In the genomic region with DNA sequence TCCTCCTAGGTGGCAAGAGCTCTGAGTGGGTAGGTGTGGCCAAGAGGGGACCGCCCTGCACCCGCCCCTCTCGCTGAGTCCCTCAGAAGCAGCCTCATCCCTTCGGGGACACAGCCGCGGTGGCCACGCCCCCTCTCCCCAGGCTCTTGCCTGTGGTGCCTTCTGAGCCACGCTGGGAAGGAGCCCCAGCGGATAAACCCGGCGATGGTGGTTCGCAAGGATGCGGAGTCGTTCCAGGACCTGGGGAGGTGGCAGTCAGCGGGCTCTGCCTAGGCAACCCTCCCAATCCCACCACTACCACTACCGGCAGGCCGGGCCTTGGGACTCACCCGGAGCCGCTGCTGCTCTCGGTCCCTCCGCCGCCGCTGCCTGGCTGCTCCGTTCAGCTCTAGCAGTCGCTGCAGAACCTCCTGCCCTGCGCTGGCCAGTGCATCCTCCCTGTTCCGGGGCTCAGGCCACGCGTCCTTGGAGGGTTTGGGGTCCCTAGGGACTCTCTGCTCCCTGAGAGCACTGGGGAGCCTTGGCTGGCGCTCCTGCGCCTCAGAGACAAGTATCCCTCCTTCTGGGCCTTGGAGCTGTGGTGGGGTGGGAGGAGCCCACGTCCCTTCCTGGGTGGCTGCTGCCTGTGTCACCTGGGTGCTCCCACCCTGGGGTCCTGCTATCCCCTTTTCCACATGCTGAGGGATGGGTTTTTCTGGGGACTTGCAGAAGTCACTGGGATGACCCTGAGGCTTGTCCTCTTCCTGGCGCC, we compare ENCODE assay signal across 8 mouse cellular contexts. TPM values are rescaled to one million over a fixed set of nuclear protein-coding genes. Genes with fewer than 3 reads are reported as not detected.
DNase-seq lines count a peak whose midpoint lies in the region; ATAC-seq and TF ChIP-seq lines count a peak whose summit lies in the region.

No protein-coding gene starts in this region.

- H3K4me3 ChIP-seq in embryonic facial prominence, embryonic 10.5 days = peak overlapping the region; percentile 62
- peak overlapping the region; percentile 43 for H3K4me3 ChIP-seq in intestine, postnatal 0 days (ENCODE audit: low read depth, low read length)
- H3K4me3 ChIP-seq in midbrain, embryonic 11.5 days (ENCODE audit: low read depth, low read length) = peak overlapping the region; percentile 36

- H3K27me3 ChIP-seq in embryonic facial prominence, embryonic 10.5 days (replicated peaks; ENCODE audit: low read depth, poor library complexity, severe bottlenecking) = peaks cover 25% of the 10 kb centered on the region
- H3K27me3 ChIP-seq in intestine, postnatal 0 days (replicated peaks; ENCODE audit: control insufficient read depth, insufficient read depth, low read length) = no peaks in the 10 kb centered on the region
- no peaks in the 10 kb centered on the region; the same call in 1 of the 2 replicates for H3K27me3 ChIP-seq in midbrain, embryonic 11.5 days (ENCODE audit: control insufficient read depth, insufficient read depth, low read length)

- H3K36me3 ChIP-seq in embryonic facial prominence, embryonic 10.5 days (replicated peaks) = peaks cover 27% of the 10 kb centered on the region
- peaks cover 22% of the 10 kb centered on the region for H3K36me3 ChIP-seq in intestine, postnatal 0 days (ENCODE audit: control insufficient read depth, insufficient read depth)
- no peaks in the 10 kb centered on the region; the same call in 1 of the 2 replicates for H3K36me3 ChIP-seq in midbrain, embryonic 11.5 days (ENCODE audit: control insufficient read depth, insufficient read depth, low read length)

- no peak for TF ChIP-seq CTCF in intestine, postnatal 0 days (IDR thresholded peaks at IDR 0.05; ENCODE audit: low read depth)

- intact Hi-C loops in left cerebral cortex, postnatal 4 days (cut with DNase I) = no loop called here

- peak overlapping the region; percentile 45; the same call in 1 of the 2 replicates for H3K27ac ChIP-seq in embryonic facial prominence, embryonic 10.5 days (replicated peaks)
- H3K27ac ChIP-seq in intestine, postnatal 0 days (ENCODE audit: low read depth, low read length) = no peak overlapping the region
- no peak overlapping the region for H3K27ac ChIP-seq in midbrain, embryonic 11.5 days (ENCODE audit: low read depth, low read length)

- peak; percentile 94 for ATAC-seq in intestine, postnatal 0 days
- peak; percentile 95 for ATAC-seq in midbrain, embryonic 11.5 days (ENCODE audit: low FRiP score)

- no peaks in the 10 kb centered on the region for H3K9me3 ChIP-seq in embryonic facial prominence, embryonic 10.5 days
- H3K9me3 ChIP-seq in intestine, postnatal 0 days (ENCODE audit: control insufficient read depth) = no peaks in the 10 kb centered on the region
- H3K9me3 ChIP-seq in midbrain, embryonic 11.5 days (ENCODE audit: control insufficient read depth, low read length) = no peaks in the 10 kb centered on the region

- peak; percentile 90 for DNase-seq in adrenal gland, postnatal 25 days
- DNase-seq in embryonic facial prominence, embryonic 10.5 days (ENCODE audit: low spot score) = peak; percentile 88
- peak; percentile 98 for DNase-seq in heart, adult 11 months
- DNase-seq in left cerebral cortex, postnatal 4 days = peak; percentile 58
- DNase-seq in midbrain, embryonic 11.5 days (ENCODE audit: low spot score, missing footprints) = peak; percentile 94
- peak; percentile 73 for DNase-seq in right cerebral cortex, postnatal 4 days
- no peak for DNase-seq in adipocyte (ENCODE audit: low spot score)

- H3K4me1 ChIP-seq in embryonic facial prominence, embryonic 10.5 days = peaks cover 15% of the 10 kb centered on the region
- no peaks in the 10 kb centered on the region for H3K4me1 ChIP-seq in intestine, postnatal 0 days (replicated peaks; ENCODE audit: control insufficient read depth, insufficient read depth, low read length)
- peaks cover 6% of the 10 kb centered on the region for H3K4me1 ChIP-seq in midbrain, embryonic 11.5 days (ENCODE audit: control insufficient read depth, insufficient read depth, low read length)

- peak overlapping the region; percentile 47; the same call in 1 of the 2 replicates for H3K9ac ChIP-seq in intestine, postnatal 0 days (ENCODE audit: low read depth, low read length)
- H3K9ac ChIP-seq in midbrain, embryonic 11.5 days (ENCODE audit: low read length) = peak overlapping the region; percentile 57

- WGBS in embryonic facial prominence, embryonic 10.5 days = 2% methylated on average over 33 of the region's 33 CpGs
- 5% methylated on average over 33 of the region's 33 CpGs for WGBS in intestine, postnatal 0 days
- WGBS in midbrain, embryonic 11.5 days = 3% methylated on average over 33 of the region's 33 CpGs

- peak overlapping the region; percentile 83 for H3K4me2 ChIP-seq in intestine, postnatal 0 days (replicated peaks; ENCODE audit: low read depth)
- peak overlapping the region; percentile 69 for H3K4me2 ChIP-seq in midbrain, embryonic 11.5 days

RNA-seq across cellular contexts. Expression of gene Atp6v1fnb, which starts 2.9 kb away (rescaled TPM):
- not detected in 2 replicates for total RNA-seq in adrenal gland, postnatal 25 days (2021)
- 0.28 TPM in 1 of 2 replicates, not detected in the other for polyA plus RNA-seq in embryonic facial prominence, embryonic 10.5 days (2016; fragmentation: Nextera tagmentation; extraction: Ambion mirVana)
- not detected in 2 replicates for polyA plus RNA-seq in intestine, postnatal 0 days (2015; fragmentation: Nextera tagmentation; extraction: Ambion mirVana)
- total RNA-seq in left cerebral cortex, postnatal 4 days (2021) = under 1 TPM in 1 of 2 experiments, not detected in 1; 0.93 TPM
- 0.20 and 0.25 TPM in 2 replicates for polyA plus RNA-seq in midbrain, embryonic 11.5 days (2014; fragmentation: Nextera tagmentation; extraction: Ambion mirVana)

RNA-seq across cellular contexts. Expression of gene Atp6v1f, which starts 6.6 kb away (rescaled TPM):
- 195 TPM in 2 replicates for total RNA-seq in adrenal gland, postnatal 25 days (2021)
- polyA plus RNA-seq in embryonic facial prominence, embryonic 10.5 days (2016; fragmentation: Nextera tagmentation; extraction: Ambion mirVana) = 206 and 207 TPM in 2 replicates
- polyA plus RNA-seq in intestine, postnatal 0 days (2015; fragmentation: Nextera tagmentation; extraction: Ambion mirVana) = 438 and 439 TPM in 2 replicates
- 100 to 1,000 TPM; 183 to 190 TPM for total RNA-seq in left cerebral cortex, postnatal 4 days (2021)
- polyA plus RNA-seq in midbrain, embryonic 11.5 days (2014; fragmentation: Nextera tagmentation; extraction: Ambion mirVana) = 178 and 199 TPM in 2 replicates

RNA-seq across cellular contexts. Expression of gene Kcp, which starts 33.6 kb away (rescaled TPM):
- total RNA-seq in adrenal gland, postnatal 25 days (2021) = 2.6 and 3.1 TPM in 2 replicates
- polyA plus RNA-seq in embryonic facial prominence, embryonic 10.5 days (2016; fragmentation: Nextera tagmentation; extraction: Ambion mirVana) = 18.5 and 21.2 TPM in 2 replicates
- polyA plus RNA-seq in intestine, postnatal 0 days (2015; fragmentation: Nextera tagmentation; extraction: Ambion mirVana) = 2.7 and 3.8 TPM in 2 replicates
- total RNA-seq in left cerebral cortex, postnatal 4 days (2021) = 10 to 100 TPM; 20.6 to 23.8 TPM
- polyA plus RNA-seq in midbrain, embryonic 11.5 days (2014; fragmentation: Nextera tagmentation; extraction: Ambion mirVana) = 5.6 and 6.8 TPM in 2 replicates

RNA-seq across cellular contexts. Expression of gene Flnc, which starts 41.1 kb away (rescaled TPM):
- total RNA-seq in adrenal gland, postnatal 25 days (2021) = 1.4 and 1.8 TPM in 2 replicates
- polyA plus RNA-seq in embryonic facial prominence, embryonic 10.5 days (2016; fragmentation: Nextera tagmentation; extraction: Ambion mirVana) = 4.0 and 4.5 TPM in 2 replicates
- polyA plus RNA-seq in intestine, postnatal 0 days (2015; fragmentation: Nextera tagmentation; extraction: Ambion mirVana) = 3.5 and 3.8 TPM in 2 replicates
- total RNA-seq in left cerebral cortex, postnatal 4 days (2021) = 1 to 10 TPM; 4.7 TPM
- polyA plus RNA-seq in midbrain, embryonic 11.5 days (2014; fragmentation: Nextera tagmentation; extraction: Ambion mirVana) = 1.8 and 2.5 TPM in 2 replicates

RNA-seq across cellular contexts. Expression of gene Irf5, which starts 52.3 kb away (rescaled TPM):
- 2.6 and 4.6 TPM in 2 replicates for total RNA-seq in adrenal gland, postnatal 25 days (2021)
- polyA plus RNA-seq in embryonic facial prominence, embryonic 10.5 days (2016; fragmentation: Nextera tagmentation; extraction: Ambion mirVana) = 2.3 and 2.7 TPM in 2 replicates
- polyA plus RNA-seq in intestine, postnatal 0 days (2015; fragmentation: Nextera tagmentation; extraction: Ambion mirVana) = 4.2 and 4.3 TPM in 2 replicates
- total RNA-seq in left cerebral cortex, postnatal 4 days (2021) = 1 to 10 TPM; 1.1 to 2.1 TPM
- 1.2 and 1.6 TPM in 2 replicates for polyA plus RNA-seq in midbrain, embryonic 11.5 days (2014; fragmentation: Nextera tagmentation; extraction: Ambion mirVana)
